Mouse (Mus musculus): ENCODE measurements around the gene Ttc7b. TPM values are rescaled to one million over a fixed set of nuclear protein-coding genes. Genes with fewer than 3 reads are reported as not detected.

The Ttc7b gene
- polyA plus RNA-seq, 2 experiments: 7.3 to 28.1 TPM

- Histone ChIP-seq H3K36me3 (ENCODE audit: control insufficient read depth, insufficient read depth, low read length) (peaks cover 3% of the 10 kb centered on the region), H3K27ac (replicated peaks; ENCODE audit: low read depth, low read length) (no peak overlapping the region), H3K9ac (ENCODE audit: low read depth, low read length, severe bottlenecking) (no peak overlapping the region), H3K4me1 (ENCODE audit: control insufficient read depth, insufficient read depth, low read length) (no peaks in the 10 kb centered on the region), H3K27me3 (ENCODE audit: control insufficient read depth, insufficient read depth, low read length) (no peaks in the 10 kb centered on the region), H3K4me3 (replicated peaks; ENCODE audit: low read length) (no peak overlapping the region), H3K4me2 (replicated peaks; ENCODE audit: low read depth, low read length, severe bottlenecking) (no peak overlapping the region), H3K9me3 (ENCODE audit: control insufficient read depth, low read length) (no peaks in the 10 kb centered on the region)
- DNase-seq (ENCODE audit: low spot score) (no peak), ATAC-seq (ENCODE audit: low FRiP score, low read depth) (no peak)
- TF ChIP-seq POLR2A (IDR thresholded peaks at IDR 0.05; ENCODE audit: borderline replicate concordance, extremely low read depth, insufficient read depth, insufficient read length): no peak
- 71% methylated on average over 9 of the region's 9 CpGs for WGBS
Measured at GRCm38 (mm10) chr12:100512641-100513040, 8.0 kb downstream of the Ttc7b start.

- Histone ChIP-seq H3K9ac (ENCODE audit: low read depth, low read length, severe bottlenecking) (no peak overlapping the region), H3K4me2 (replicated peaks; ENCODE audit: low read depth, low read length, severe bottlenecking) (no peak overlapping the region), H3K27me3 (ENCODE audit: control insufficient read depth, insufficient read depth, low read length) (no peaks in the 10 kb centered on the region), H3K4me3 (replicated peaks; ENCODE audit: low read length) (no peak overlapping the region), H3K9me3 (ENCODE audit: control insufficient read depth, low read length) (no peaks in the 10 kb centered on the region), H3K36me3 (ENCODE audit: control insufficient read depth, insufficient read depth, low read length) (peaks cover 3% of the 10 kb centered on the region), H3K27ac (replicated peaks; ENCODE audit: low read depth, low read length) (no peak overlapping the region), H3K4me1 (ENCODE audit: control insufficient read depth, insufficient read depth, low read length) (no peaks in the 10 kb centered on the region)
- WGBS: 71% methylated on average over 9 of the region's 9 CpGs
- DNase-seq (ENCODE audit: low spot score): no peak
- TF ChIP-seq POLR2A (IDR thresholded peaks at IDR 0.05; ENCODE audit: borderline replicate concordance, extremely low read depth, insufficient read depth, insufficient read length): no peak
- no peak for ATAC-seq (ENCODE audit: low FRiP score, low read depth)
Measured at GRCm38 (mm10) chr12:100509615-100510282, 10.9 kb downstream of the Ttc7b start.

GRCm38 (mm10) chr12:100508668-100509067 is 12.0 kb downstream of the Ttc7b start:
- H3K27me3 ChIP-seq (ENCODE audit: control insufficient read depth, insufficient read depth, low read length): no peaks in the 10 kb centered on the region
- 90% methylated on average over 5 of the region's 5 CpGs for WGBS
- H3K4me1 ChIP-seq (ENCODE audit: control insufficient read depth, insufficient read depth, low read length): no peaks in the 10 kb centered on the region
- no peak for TF ChIP-seq POLR2A (IDR thresholded peaks at IDR 0.05; ENCODE audit: borderline replicate concordance, extremely low read depth, insufficient read depth, insufficient read length)
- H3K27ac ChIP-seq (replicated peaks; ENCODE audit: low read depth, low read length): no peak overlapping the region
- no peak overlapping the region for H3K9ac ChIP-seq (ENCODE audit: low read depth, low read length, severe bottlenecking)
- H3K9me3 ChIP-seq (ENCODE audit: control insufficient read depth, low read length): no peaks in the 10 kb centered on the region
- ATAC-seq (ENCODE audit: low FRiP score, low read depth): no peak
- no peak overlapping the region for H3K4me3 ChIP-seq (replicated peaks; ENCODE audit: low read length)
- DNase-seq (ENCODE audit: low spot score): no peak
- H3K4me2 ChIP-seq (replicated peaks; ENCODE audit: low read depth, low read length, severe bottlenecking): no peak overlapping the region
- H3K36me3 ChIP-seq (ENCODE audit: control insufficient read depth, insufficient read depth, low read length): peaks cover 3% of the 10 kb centered on the region

- Histone ChIP-seq H3K36me3 (ENCODE audit: control insufficient read depth, insufficient read depth, low read length) (no peaks in the 10 kb centered on the region), H3K4me2 (replicated peaks; ENCODE audit: low read depth, low read length, severe bottlenecking) (no peak overlapping the region), H3K9ac (ENCODE audit: low read depth, low read length, severe bottlenecking) (no peak overlapping the region), H3K9me3 (ENCODE audit: control insufficient read depth, low read length) (no peaks in the 10 kb centered on the region), H3K4me1 (ENCODE audit: control insufficient read depth, insufficient read depth, low read length) (no peaks in the 10 kb centered on the region; the same call in 1 of the 2 replicates), H3K27ac (replicated peaks; ENCODE audit: low read depth, low read length) (no peak overlapping the region), H3K27me3 (ENCODE audit: control insufficient read depth, insufficient read depth, low read length) (no peaks in the 10 kb centered on the region), H3K4me3 (replicated peaks; ENCODE audit: low read length) (no peak overlapping the region)
- WGBS: 100% methylated on average over 1 of the region's 1 CpGs
- ATAC-seq (ENCODE audit: low FRiP score, low read depth) (no peak), DNase-seq (ENCODE audit: low spot score) (no peak)
- TF ChIP-seq POLR2A (IDR thresholded peaks at IDR 0.05; ENCODE audit: borderline replicate concordance, extremely low read depth, insufficient read depth, insufficient read length): no peak
Measured at GRCm38 (mm10) chr12:100505484-100505883, 15.1 kb downstream of the Ttc7b start.

- Histone ChIP-seq H3K9ac (ENCODE audit: low read depth, low read length, severe bottlenecking) (no peak overlapping the region), H3K4me2 (replicated peaks; ENCODE audit: low read depth, low read length, severe bottlenecking) (no peak overlapping the region), H3K27ac (replicated peaks; ENCODE audit: low read depth, low read length) (no peak overlapping the region), H3K4me3 (replicated peaks; ENCODE audit: low read length) (no peak overlapping the region), H3K4me1 (ENCODE audit: control insufficient read depth, insufficient read depth, low read length) (no peaks in the 10 kb centered on the region; the same call in 1 of the 2 replicates), H3K36me3 (ENCODE audit: control insufficient read depth, insufficient read depth, low read length) (peaks cover 5% of the 10 kb centered on the region), H3K9me3 (ENCODE audit: control insufficient read depth, low read length) (no peaks in the 10 kb centered on the region), H3K27me3 (ENCODE audit: control insufficient read depth, insufficient read depth, low read length) (no peaks in the 10 kb centered on the region)
- ATAC-seq (ENCODE audit: low FRiP score, low read depth) (no peak), DNase-seq (ENCODE audit: low spot score) (no peak)
- 97% methylated on average over 2 of the region's 2 CpGs for WGBS
- no peak for TF ChIP-seq POLR2A (IDR thresholded peaks at IDR 0.05; ENCODE audit: borderline replicate concordance, extremely low read depth, insufficient read depth, insufficient read length)
Measured at GRCm38 (mm10) chr12:100504585-100504984, 16.0 kb downstream of the Ttc7b start.

Measured in limb, embryonic 14.5 days (tissue).